Mouse (Mus musculus) adrenal gland, postnatal 14 days (tissue): ENCODE measurements around the gene Arhgef10l. TPM values are rescaled to one million over a fixed set of nuclear protein-coding genes. Genes with fewer than 3 reads are reported as not detected.

Experiments
- DNase-seq: peaks from one replicate; pipeline ENCODE4 v3.0.0; 2021; ENCODE audit warnings: mixed read lengths
- total RNA-seq: library from RNA; stranded (reverse); gene quantifications from 2 replicates; pipeline ENCODE4 v1.2.3, GENCODE M21; 2021

Arhgef10l gene
- total RNA-seq, 1 experiment from 2014 or later = 15.3 TPM

DNA sequence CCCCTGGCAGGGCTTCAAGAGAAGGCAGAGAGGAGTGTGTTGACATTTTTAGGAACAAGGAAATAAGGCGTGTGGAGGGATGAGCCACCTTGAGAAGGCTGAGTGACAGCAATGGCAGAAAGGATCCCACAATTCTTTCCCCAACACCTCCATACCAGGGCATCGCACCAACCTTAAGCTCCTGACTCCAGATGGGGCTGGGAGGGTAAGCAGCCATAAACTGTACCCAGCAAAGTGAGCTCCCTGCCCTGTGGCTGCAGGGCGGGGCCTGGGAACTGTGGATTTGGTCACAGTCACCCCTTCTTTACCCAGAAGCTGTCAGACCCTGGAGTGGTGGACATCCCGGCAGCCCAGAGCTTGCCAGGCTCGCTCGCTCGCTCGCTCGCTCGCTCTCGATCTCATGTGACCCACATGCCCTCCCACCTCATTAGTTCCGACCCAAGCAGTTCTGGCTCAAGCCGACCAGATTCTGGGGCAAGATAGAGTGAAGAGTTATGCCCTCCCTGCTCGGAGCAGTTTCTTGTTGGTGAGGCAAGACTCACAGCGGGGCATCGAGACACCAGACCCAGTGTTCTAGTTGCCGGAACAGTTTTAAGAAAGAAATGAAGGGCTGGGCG is 4.3 kb downstream of the Arhgef10l start:
- no peak for DNase-seq

DNA sequence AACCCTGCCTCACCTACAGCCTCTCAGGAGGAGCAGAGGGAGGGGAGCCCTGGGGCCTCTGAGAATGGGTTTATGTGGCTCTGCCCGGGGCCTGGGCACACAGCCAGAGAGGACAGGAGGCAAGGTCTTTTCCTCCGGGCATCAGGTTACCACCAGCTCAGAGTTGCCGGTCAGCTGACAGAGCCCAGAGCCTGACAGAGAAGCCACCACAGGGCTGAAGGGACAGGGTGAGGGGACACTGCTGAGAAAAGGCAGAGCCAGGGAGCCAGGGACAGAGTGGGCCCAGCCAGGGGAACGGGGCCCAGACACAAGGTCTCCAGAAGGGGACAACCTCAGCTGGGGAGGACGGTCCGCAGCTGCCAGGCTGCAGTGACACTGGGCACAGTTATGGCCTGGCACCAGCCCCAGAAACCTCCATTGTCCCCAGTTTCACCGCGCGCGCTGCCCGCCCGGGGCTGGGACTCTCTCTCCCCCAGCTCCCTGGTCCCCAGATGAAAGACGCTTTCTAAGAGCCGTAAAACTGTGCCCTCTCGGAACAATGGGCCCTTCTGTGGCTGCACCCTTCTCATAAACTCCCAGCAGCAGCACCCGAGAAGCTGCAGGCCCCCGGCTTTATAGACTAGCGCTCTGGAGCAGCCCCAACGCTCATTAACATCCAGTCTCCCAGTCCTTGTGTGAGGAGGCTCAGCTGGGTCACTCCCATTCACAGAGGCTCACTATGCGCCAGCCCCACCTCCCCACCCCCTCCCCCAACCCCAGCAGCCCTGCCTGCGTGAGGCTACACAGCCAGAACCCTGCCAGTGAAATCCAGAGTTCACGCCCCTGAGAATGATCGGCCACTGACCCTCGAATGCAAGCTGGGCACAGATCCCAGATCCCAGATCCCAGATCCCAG is 7.9 kb downstream of the Arhgef10l start:
- peak; percentile 94 for DNase-seq

DNA sequence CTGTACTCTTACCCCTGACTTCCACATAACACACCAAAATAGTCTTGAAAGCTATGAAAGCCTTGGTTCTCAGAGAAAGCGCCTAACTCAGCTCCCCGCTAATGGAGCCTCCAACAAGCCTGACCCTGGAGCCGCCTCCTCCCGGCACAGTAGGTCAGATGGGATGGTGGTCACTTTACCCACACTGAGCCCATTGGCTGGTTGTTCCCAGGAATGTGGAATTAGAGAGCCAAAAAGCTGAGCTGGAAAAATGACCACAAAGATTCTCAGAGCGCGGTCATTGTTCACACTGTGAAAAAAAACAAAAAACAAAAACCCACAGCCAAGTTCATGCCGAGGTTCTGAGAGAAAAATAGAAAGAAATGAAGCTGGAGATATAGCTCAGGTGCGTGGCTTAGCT is 9.3 kb downstream of the Arhgef10l start:
- no peak for DNase-seq

DNA sequence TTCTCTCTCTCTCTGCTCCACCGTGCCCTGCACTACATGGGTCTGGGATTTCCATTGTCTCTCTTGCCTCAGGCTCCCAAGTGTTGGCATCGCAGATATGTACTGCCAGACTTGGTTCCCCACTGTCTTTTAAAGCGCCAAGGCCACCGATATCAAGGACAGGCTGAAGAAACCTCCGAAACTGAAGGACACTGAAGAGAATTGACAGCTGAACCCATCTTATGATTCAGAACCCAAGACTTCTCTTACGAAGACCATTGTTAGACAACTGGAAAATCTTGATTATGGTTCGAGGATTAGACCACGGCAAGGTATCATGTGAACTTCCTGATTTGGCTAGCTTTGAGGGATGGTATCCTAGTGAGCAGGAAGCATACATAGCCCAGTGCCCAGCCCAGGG is 11.0 kb downstream of the Arhgef10l start:
- no peak for DNase-seq

DNA sequence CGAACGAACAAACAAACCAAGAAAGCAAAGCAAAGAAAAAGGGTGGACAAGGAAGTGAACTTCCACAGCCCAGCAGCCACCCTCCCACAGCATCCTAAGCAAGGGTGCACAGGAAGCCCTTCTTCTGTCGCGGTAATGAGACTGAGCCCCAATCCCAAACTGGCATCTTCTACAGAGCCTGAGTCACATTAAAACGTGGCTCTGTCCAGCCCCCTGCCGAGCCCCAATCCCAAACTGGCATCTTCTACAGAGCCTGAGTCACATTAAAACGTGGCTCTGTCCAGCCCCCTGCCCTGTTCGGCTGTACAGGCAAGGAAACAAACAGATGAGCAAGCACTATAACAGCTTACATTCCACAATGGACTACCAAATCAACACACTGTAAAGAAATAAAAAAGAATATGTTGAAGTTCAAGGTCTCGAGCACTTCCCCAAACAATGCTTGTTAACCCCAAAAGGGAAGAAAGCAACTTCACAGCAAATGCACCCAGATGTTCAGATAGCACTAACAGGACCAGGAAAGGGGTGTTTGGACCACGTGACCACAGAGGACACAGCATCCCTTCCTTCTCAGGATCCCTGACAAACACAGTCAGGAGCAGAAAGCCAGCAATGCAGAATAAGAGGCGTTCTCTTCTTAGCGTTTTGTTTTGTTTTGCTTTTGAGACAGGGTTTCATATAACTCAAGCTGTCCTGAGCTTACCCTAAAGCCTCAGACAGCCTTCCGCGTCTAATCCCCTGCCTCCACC is 11.8 kb downstream of the Arhgef10l start:
- DNase-seq = no peak

DNA sequence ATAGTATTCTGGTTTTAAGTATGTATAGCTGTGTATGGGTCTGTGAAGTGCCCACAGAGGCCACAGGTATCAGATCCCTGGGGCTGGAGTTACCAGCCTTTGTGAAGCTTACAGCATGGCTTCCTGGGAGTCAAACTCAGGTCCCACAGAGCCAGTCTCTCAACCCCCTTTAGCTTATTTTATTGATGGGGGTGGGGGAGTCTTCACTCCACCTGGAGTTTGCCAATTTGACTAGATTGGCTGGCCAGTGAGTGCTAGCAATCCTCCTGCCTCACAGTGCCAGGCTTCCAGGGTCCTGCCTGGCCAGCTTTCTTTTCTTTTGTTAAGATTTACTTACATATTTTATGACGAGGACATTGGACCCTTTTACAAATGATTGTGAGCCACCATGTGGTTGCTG is 16.1 kb downstream of the Arhgef10l start:
- no peak for DNase-seq

DNA sequence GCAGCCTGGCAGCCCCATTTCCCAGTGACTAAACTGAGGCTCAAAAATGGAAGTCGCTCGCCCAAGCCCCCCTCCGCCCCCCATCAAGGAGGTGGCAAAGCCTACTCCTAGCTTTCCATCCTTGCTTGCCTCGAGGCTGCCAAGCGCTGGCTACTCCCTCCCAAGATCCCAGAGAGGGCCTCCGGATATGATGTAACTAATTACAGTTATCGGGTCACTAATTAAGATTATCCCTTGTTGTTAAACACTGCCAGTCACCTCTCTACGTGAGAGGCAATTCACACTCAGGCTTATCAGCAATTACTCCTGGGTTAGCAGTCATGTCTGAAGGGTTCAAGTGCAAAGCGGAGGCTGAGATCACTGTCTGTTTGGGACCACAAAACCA is 16.6 kb downstream of the Arhgef10l start:
- DNase-seq = no peak

DNA sequence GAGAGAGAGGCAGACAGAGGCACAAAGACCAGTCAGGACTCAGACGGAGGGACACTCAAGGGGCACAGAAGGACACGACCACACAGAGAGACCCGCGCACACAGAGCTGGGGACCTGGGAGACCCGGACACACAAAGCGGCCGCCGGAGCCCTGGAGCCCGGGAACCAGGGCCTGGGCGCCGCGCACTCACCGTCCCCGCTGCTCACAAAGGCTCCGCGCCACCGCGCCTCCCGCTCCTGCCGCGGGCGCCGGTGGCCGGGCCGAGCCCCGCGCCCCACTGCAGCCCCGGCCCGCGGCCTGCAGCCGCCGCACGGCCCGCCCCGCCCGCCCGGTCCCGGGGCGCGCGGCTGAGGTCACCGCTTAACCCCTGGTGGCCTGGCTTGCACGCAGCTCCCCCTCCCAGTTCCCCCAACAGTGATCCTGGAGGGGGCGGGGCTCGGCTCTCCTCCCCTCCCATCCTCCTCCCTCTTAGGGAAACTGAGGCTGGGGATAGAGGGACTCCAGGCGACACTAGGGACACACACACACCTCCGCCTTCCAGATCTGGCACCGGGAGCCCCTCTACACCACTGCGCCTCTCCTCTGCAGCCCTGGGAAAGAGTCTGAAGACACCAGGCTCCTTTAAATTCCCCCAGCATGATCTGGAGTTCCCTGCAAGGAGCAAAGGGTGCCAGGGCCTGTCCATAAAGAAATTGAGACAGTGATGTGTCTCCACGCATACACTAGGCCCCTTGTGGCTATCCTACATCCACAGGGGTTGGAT is 17.2 kb downstream of the Arhgef10l start:
- peak; percentile 61 for DNase-seq

DNA sequence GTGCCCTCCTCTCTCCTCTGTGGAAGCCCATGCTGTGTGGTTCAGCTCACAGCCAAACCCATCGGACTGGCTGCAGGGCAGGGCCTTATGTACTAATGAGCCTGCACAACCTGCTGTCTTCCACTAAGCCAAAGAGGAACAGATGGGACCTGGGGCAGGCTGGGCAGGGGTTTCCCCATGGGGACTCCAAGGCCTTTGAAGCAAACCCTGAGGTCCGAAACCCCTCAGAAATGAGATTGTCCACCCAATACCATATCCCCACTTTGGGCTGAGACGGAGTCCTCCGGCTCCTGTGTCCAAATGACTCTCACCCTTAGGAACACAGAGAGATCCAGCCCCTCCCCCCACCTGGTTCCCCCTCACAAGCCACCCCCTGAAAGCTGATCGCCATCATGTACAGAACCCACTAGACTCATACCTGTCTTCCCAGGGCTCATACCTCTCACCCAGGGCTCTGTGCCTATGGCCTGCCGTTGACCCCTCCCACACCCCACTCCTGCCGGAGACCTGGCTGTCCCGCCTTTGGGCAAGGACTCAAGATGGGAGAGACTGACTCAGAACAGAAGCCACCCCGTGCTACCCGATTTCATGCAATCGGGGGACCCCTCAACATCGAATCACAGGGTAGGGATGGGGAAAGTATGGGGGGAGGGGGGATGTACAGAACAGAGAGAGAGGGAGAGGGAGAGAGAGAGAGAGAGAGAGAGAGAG is 17.9 kb downstream of the Arhgef10l start:
- peak; percentile 56 for DNase-seq

DNA sequence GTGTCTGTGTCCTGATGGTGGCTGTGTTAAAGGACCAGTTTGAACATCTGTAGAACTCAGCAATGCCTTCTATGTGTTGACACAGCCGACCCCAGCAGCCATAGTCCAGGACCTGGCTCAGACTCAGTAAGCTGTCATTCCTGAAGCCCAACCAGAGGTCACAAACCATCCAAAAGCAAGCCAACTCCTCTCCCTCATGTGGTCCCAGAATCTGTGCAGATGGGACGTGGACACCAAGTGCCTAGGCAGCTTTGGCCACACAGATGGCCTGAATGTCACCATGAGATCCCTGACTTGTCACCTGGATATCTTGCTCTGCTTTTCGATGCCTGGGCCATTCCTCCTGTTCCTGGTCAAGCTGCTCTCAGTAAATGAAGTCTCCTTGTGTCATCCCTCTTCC is 20.2 kb downstream of the Arhgef10l start:
- no peak for DNase-seq

DNA sequence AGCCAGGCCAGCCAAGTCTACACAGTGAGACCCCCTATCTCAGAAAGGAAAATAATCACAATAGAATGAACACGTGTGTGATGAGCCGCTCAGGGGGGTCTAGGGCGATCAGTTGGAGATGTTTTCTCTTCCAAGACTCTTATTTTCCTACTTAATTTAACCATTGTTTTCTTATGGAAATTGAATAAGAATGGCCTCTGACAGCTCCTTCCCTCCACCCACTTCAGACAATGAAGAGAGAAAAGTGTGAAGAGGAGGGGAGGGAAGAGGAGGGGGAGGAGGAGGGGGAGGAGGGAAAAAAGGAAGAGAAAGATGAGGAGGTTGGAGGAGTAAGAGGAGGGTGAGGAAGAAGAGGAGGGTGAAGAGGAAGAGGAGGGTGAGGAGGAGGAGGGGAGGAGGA is 21.1 kb downstream of the Arhgef10l start:
- DNase-seq = no peak

DNA sequence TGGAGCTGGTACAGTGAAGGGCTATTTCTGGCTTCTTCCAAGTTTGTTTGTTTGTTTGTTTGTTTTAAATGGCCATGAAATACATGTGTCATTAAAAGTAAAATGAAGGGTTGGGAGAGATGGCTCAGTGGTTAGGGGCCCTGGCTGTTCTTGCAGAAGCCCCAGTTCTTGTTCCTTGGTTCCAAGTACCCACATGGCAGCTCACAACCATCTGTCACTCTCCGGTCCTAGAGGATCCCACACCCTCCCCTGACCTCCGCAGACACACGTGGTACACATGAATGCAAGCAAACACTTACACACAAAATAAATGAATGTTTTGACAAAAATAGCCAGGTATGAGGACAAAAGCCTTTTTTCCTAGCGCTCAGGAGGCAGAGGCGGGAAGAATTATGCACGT is 21.5 kb downstream of the Arhgef10l start:
- no peak for DNase-seq

DNA sequence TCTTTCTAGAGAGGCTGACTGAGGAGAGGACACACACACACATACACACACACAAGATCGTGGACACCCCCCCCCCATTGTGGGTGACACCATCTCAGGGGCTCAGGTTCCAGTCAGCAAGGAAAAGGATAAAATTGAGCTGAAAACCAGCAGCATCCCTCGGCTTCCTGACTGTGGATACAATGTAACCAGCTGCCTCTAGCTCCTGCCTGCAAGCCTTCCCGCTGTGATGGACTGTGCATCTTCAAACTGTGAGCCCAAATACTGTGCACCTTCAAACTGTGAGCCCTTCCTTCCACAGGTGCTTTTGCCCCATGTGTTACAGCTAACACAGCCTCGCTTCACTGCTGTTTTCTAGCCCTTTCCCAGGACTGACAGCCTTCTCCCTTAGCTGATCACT is 23.4 kb downstream of the Arhgef10l start:
- DNase-seq = no peak

DNA sequence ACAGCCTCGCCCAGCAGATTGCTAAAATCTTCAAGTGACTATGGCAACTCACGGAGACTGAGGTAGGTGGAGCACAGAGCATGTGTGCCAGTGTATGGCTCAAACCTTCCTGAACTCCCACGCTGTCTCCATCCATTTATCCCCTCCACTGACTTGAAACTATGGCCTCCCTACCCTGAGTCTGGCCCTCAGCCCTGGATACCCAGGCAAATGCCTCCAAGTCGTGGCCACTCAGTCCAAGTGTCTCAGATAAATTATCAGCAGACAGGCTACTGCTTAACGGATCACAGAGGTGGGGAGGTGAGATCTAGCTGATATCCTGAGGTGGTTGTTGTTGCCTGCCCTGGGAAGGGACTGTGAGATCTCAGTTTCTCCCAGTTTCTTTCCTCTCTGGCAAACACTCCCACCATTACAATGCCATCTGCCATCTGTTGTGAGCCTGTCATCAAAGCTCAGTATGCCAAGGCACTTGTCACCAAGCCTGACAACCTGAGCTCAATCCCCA is 24.3 kb downstream of the Arhgef10l start:
- no peak for DNase-seq

DNA sequence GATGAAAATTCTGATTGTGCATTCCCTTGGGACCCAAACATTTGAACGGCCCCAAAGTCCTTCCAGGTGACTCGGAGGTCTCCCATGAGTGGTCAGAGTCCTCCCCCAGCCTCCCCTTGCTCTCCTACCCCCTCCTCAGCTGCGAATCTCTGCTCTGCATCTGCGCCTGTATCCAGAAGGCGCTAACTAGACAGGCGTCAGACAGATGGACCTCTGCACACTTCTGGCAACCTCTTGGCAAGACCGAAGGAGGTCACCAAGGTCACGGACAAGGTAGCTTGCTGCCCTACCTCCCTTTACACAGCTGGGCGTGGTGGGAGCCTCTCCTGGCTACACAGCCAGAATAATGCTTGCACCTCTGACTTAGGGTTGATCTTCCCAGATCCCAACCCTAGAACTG is 25.1 kb downstream of the Arhgef10l start:
- DNase-seq = no peak

DNA sequence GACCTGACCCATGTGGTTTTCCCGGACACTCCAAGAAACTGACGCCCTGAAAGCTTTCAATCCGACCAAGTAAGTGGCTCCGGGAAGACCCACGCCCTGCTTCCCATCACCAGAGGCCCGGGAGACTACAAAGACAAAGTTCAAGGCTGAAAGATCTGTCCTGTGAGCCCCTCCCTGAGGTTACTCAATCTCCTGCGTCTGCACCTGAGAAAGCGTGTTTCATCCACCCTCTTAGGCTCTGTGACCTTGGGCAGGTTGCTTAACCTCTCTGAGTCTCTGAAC is 25.6 kb downstream of the Arhgef10l start:
- no peak for DNase-seq

DNA sequence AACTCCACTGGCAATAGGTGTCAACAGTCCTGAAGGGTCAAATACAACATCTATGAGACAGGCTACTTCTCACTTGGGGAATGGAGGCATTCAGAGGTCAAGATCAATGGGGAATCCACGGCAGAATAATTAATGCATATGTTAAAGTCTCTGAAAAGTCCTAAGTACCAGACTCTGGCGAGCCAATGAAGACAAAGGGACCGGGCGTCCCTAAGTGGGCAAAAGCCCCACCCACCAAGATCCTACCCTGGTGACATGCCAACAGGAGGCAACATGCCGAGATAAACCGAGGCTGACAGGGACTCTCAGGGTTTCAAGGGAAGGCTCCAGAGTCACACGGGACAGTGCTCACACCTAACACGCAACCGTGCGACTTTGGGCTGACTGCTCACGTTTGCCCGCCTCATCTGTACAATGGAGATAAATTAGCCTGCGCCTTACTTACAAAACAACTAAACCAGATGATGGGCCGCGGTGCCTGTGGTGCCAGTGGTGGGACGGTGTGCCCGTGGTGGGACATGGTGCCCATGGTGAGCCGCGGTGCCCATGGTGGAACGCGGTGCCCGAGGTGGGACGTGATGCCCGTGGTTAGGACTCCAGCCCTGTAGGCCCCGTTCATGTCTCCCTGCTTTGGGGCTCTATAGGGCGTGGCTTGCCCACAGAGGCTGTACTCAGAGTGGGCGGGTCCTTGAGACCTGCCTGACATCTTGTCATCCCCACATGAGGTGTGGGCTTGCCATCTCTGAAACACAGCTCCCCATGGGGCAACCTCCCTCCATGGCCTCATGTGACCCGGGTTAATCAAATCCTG is 26.2 kb downstream of the Arhgef10l start:
- no peak for DNase-seq

DNA sequence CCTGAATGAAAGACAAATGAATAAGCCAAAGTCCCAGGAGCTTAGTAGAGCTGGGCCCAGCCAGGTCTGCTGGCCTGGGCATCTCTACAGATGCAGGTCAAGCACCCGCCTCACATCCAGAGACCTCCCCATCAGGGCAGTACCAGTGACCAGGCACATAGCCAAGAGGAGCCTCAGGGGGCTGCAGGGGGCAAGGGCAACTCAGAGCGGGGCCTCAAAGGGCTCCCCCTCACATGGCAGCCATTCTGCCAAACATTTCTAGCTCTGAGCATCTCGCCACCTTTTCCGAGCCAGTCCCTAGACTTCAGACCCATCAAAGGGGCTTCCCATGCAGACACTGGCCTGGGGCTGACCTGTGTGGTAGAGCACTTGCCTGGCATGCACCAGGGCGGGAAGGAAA is 27.2 kb downstream of the Arhgef10l start:
- DNase-seq = no peak

DNA sequence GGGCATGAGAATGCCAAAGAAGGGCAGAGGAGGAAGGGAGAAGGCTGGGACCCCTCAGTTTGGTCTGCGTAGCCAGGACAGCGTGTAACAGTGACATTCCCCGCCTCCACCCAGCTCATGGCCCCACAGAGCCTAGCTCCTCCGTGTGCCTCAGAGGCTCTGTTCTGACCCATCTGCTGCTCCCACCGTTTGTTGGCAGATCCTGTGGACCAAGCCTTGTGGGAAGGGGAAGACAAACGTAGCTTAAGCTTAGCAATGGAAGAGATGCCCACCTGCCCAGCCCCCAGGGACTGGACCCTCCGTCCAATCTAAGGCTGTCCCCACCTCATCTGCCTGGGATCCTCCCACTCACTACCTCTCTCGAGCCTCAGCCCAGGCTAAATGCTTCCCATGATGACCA is 28.5 kb downstream of the Arhgef10l start:
- no peak for DNase-seq

DNA sequence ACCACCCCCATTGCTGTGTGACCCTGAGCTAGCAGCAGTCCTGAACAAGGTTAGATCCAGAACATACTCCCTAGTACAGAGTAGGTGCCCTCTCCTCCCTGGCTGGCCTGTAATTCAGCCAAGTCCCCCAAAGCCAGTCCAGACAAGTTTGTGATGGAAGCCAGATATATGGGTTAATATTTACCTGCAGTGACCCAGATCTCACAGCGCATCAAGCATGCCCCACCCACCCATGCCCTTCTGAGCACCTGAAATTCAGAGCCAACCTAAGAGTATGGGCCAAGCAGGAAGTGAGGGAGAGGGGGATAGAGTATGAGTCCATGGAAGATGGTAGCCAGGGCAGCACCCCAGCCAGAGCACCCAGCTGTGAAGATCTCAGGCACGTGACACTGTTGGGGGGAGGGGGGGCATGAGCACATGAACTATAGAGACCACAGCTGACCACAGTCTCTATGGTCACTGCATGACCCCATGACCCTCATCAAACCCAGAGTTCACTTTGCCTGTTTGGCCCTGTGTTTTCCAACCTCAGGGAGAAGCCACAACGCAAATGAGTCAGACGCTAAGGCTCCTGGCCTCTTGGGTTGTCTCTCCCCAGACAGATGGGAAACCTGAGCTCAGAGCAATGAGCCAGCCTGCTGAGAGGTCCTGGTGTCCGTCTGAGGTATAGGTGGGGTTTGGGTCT is 29.4 kb downstream of the Arhgef10l start:
- no peak for DNase-seq
